Mouse (Mus musculus): ENCODE data around the gene G430095P16Rik.

- TF ChIP-seq CTCF (IDR thresholded peaks at IDR 0.05; ENCODE audit: control insufficient read depth, insufficient read depth, insufficient read length) (no peak), MAX (IDR thresholded peaks at IDR 0.05) (no peak)
Measured at GRCm38 (mm10) chr8:84752734-84753582, 30.2 kb downstream of the G430095P16Rik start.

Measured in C2C12 (cell line).